Mouse (Mus musculus): ENCODE data around the gene Immp1l.

Gene Immp1l

GRCm38 (mm10) chr2:105903896-105904756, at the start of gene Immp1l, which contains the start of gene Elp4:
TSS of gene Immp1l (plus strand) at chr2:105904638.
TSS of gene Elp4 (minus strand) at chr2:105904564.
- peak; percentile 94 to 95 for DNase-seq (ENCODE audit: low spot score in 2 of 2)

GRCm38 (mm10) chr2:105854740-105855139, 49.7 kb upstream of the Immp1l start:
- no peak for DNase-seq (ENCODE audit: low spot score in 2 of 2)

DNA sequence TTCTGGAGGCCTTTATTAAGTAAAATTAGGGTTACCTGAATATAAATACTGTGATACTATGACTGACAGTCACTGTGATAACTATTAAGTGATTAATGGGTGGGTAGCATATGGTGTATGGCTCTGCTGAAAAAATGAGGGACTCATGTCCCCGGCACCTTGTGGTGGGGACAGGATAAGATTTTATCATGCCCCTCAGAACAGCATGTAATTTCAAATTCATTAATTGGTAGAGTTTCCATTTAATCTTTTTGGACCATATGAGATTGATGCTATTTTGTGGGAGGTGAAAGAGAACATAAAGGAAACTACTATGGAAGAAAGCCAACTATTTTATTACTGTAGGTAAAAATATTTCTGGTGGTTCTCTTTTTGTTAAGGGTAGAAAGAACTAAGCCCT, 31.0 kb upstream of the Immp1l start:
- DNase-seq (ENCODE audit: low spot score in 2 of 2) = no peak

DNA sequence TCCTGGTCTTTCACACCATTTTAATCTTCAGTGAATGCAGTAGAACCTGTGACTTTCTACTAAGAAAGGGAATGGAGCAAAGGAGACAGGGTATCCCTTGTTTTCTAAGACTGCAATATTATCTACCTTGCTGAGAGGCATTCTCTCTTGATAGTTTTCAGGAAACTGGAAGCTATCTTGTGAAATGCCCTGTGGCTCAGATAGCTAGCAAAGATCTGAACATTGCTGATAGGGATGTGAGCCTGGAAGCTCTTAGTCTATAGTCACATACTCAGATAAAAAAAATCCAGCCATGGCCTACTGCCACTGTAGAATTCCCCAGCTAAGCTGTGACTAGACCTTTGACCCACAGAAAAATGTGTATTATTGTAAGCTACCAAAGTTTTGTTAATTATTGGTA, 13.6 kb upstream of the Immp1l start:
- DNase-seq (ENCODE audit: low spot score in 2 of 2) = no peak

- DNase-seq (ENCODE audit: low spot score in 2 of 2) = no peak
These were observed 314 bp downstream of the Immp1l start for GRCm38 (mm10) chr2:105904757-105905146.

- DNase-seq (ENCODE audit: low spot score in 2 of 2) = peak in 1 of 2 experiments; percentile 40
These were observed 3.9 kb downstream of the Immp1l start for GRCm38 (mm10) chr2:105908351-105908750.

GRCm38 (mm10) chr2:105910611-105911010, 6.2 kb downstream of the Immp1l start:
- no peak for DNase-seq (ENCODE audit: low spot score in 2 of 2)

GRCm38 (mm10) chr2:105913655-105914366, 9.4 kb downstream of the Immp1l start:
- no peak for DNase-seq (ENCODE audit: low spot score in 2 of 2)

GRCm38 (mm10) chr2:105916671-105917070, 12.2 kb downstream of the Immp1l start:
- DNase-seq (ENCODE audit: low spot score in 2 of 2) = no peak

- DNase-seq (ENCODE audit: low spot score in 2 of 2) = no peak
These were observed 13.3 kb downstream of the Immp1l start for GRCm38 (mm10) chr2:105917623-105918346.

DNA sequence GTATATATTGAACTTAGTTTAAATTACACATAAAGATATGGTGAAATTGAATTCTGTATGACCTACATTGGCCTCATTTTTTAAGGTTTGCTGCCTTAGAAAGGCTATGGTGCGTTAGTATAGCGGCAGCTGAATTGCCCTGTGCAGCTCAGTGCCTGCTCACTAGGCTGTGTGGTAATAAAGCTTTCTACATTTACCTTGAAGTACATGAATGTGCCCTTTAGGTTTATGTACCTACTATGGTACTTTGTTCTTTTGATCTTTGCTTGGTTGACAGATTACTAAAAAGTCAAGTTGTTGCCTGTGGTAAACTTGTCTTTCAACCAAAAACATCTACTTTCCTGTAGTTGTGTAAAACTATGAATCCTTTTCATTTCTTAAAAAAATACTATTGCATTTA, 45.7 kb downstream of the Immp1l start:
- no peak for DNase-seq (ENCODE audit: low spot score in 2 of 2)

- DNase-seq (ENCODE audit: low spot score in 2 of 2) = no peak
These were observed 47.0 kb downstream of the Immp1l start for GRCm38 (mm10) chr2:105951350-105951940.

DNA sequence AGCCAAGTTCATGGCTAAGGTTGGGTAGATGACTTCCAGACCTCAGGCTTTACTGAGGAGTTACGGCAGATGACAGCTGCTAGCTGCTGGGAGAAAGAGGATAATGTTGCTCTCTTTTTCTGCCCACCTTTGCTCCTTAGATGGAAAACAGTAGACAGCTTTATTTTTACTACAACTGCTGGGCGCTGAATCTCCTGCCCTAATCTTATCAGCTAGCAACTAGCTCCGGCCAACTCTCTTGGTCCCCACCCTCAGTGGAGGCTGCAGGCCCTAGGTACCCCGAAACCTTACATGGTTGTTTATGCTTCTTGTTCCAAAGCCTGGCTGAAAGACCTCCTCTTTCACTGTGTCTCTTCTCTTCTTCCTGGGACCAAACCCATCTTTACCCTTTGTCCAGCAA, 49.4 kb downstream of the Immp1l start:
- no peak for DNase-seq (ENCODE audit: low spot score in 2 of 2)

- DNase-seq (ENCODE audit: low spot score in 2 of 2) = no peak
These were observed 59.0 kb downstream of the Immp1l start for GRCm38 (mm10) chr2:105963447-105963846.

- no peak for DNase-seq (ENCODE audit: low spot score in 2 of 2)
These were observed 69.5 kb downstream of the Immp1l start for GRCm38 (mm10) chr2:105973941-105974340.

DNA sequence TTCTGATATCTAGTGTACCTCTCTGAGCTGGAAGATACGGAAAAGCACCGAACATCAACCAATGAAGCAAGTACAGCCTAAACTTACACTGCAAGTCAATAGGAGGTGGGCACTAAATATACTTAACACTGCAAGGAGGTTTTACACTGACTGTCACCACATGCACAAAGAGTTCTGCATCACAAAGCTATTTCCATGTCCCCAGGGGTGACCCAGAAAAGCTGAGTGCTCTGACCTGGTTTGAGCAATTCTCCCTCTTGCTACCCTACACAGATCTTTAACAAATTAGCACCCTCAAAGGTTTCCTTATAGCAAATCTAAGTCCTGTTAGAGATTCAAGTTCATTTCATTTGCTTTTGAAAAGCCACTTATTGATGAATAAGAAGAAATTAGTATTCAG, 73.6 kb downstream of the Immp1l start:
- DNase-seq (ENCODE audit: low spot score in 2 of 2) = no peak

DNA sequence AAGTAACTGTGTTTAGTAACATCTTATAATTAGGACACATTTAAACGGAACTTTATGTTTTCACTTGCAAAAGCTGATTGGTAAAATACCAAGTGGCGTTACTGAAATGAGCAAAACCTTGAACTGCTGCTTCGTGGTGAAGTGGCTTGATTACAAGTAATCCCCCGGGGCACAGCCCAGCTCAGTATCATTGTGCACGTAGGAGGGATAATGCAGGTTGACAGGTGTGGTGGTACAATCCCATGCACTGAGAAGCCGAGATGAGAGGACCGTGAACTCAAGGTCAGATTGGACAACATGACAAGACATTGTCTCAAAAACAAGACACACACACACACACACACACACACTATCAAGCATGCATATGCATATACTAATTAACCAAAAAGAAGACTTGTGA, 80.8 kb downstream of the Immp1l start:
- no peak for DNase-seq (ENCODE audit: low spot score in 2 of 2)

DNA sequence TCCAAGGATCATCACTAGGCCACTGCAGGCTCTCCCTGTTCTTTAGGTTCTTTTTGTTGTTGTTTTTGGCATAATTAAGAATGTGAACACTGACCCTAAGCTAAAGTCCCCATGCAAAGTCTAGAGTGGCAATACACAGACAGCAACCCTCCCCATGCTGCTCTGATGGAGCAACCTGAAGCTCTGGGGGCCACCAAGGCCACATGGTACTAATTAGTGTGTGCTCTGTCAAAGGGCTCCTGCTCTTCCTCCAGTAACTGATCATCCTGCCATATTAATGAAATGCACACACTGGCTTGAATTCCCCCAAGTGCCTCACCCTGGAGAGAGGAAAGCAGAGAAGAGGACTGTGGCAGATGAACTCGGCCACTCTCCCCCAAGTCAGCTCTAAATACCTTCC, 82.7 kb downstream of the Immp1l start:
- DNase-seq (ENCODE audit: low spot score in 2 of 2) = no peak

DNA sequence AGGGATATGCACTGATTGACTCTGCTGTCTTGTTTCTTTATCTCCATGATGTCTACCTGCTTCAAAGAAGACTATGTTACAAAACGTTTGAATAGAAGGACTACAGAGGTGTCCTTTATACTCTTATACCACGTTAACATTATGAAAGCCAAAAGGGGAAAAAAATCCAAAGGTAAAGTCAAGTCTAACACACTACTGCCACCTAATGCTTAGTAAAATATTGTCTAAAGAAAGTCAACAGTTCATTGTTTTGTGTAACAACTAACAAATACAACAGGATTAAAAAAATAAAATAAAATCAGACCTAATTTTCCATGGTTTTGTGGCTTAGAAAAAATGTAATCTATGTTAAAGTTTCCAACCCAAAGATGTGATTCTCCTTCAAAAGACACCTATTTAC, 83.6 kb downstream of the Immp1l start:
- DNase-seq (ENCODE audit: low spot score in 2 of 2) = no peak

DNA sequence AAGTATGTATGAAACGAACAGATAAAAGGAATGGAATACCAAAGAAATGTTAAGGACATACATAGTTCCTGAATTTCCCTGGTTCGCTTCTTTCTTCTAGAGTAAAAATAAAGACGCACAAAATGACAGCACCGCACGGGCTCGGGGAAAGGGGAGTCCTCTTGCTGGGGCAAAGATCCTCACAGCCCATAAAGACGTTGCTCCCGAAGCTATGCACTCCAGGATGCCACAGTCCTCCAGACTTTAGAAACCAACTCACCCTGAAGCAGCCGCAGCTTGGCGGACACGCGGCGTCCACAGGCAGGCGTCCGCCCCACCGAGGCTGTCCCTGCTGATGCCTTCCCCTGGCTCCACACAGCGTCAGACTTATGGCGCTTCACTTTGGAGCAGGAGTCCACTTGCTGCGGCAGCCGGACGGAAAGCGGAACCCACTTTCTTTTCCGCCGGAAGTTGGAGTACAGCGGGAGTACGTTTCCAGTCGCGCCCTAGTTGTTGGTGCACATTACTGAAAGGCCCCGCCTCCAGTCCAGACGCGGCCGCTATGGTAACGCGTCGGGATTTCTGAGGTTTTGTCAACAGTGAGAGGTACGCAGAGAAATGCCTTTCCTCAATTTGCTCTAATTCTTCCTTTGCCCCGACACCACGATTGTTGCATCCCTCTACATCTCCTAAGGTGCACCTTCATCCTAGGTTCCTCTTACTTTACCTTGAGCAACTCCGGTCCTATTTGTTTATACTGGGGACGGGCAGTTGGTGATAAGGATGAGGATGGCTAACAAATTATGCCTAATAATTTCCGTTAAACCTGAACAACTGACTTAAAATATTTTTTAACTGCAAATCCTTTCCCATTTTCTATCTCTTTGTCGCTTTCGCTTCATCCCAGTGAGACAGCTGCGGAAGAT, 98.6 kb downstream of the Immp1l start, which contains the start of gene Dnajc24:
TSS of gene Dnajc24 (minus strand) at position 715 of the 905 bp plus-strand sequence.
- DNase-seq (ENCODE audit: low spot score in 2 of 2) = peak; percentile 79 to 88

GRCm38 (mm10) chr2:106008415-106008814, 104.0 kb downstream of the Immp1l start:
- DNase-seq (ENCODE audit: low spot score in 2 of 2) = no peak

Data from spleen, postnatal 10 days (tissue).